Mouse (Mus musculus) limb, embryonic 13.5 days (tissue): ENCODE results near the gene Senp5. TPM values are rescaled to one million over a fixed set of nuclear protein-coding genes. Genes with fewer than 3 reads are reported as not detected.

ENCODE experiments used
- ATAC-seq: fragments of 200-750 bp; cut with Nextera tagmentation; 2 replicates; pipeline ENCODE4 v1.8.0; 2017; ENCODE audit warnings: low read depth, moderate number of reproducible peaks, moderate TSS enrichment; ENCODE audit not compliant: low FRiP score
- H3K27ac ChIP-seq: fragments of 300-500 bp; sonication (generic); 2 replicates; pipeline ENCODE4 v1.5.1; 2015; ENCODE audit warnings: inconsistent platforms, mild to moderate bottlenecking, moderate library complexity
- H3K27me3 ChIP-seq: fragments of 300-500 bp; sonication (generic); 2 replicates; pipeline ENCODE4 v1.6.1; 2015; ENCODE audit warnings: mild to moderate bottlenecking, inconsistent platforms
- H3K36me3 ChIP-seq: fragments of 300-500 bp; sonication (generic); 2 replicates; pipeline ENCODE4 v1.6.1; 2015; ENCODE audit warnings: inconsistent platforms, mild to moderate bottlenecking, moderate library complexity
- H3K4me1 ChIP-seq: fragments of 300-500 bp; sonication (generic); 2 replicates; pipeline ENCODE4 v1.6.1; 2015; ENCODE audit warnings: inconsistent platforms
- H3K4me2 ChIP-seq: fragments of 300-500 bp; sonication (generic); replicated peaks from 2 replicates; pipeline ENCODE4 v1.6.1; 2015; ENCODE audit warnings: inconsistent platforms, mild to moderate bottlenecking, moderate library complexity
- H3K4me3 ChIP-seq: fragments of 300-500 bp; sonication (generic); 2 replicates; pipeline ENCODE4 v1.5.1; 2015; ENCODE audit warnings: moderate library complexity, mild to moderate bottlenecking, inconsistent platforms
- H3K9ac ChIP-seq: fragments of 300-500 bp; sonication (generic); 2 replicates; pipeline ENCODE4 v1.6.1; 2015; ENCODE audit warnings: mild to moderate bottlenecking, inconsistent platforms
- H3K9me3 ChIP-seq: fragments of 300-500 bp; sonication (generic); 2 replicates; pipeline ENCODE4 v1.6.1; 2016; ENCODE audit warnings: inconsistent platforms
- WGBS: fragments of 180-500 bp; shearing (Covaris S2); methylation state at CpG from one replicate; pipeline ENCODE4 v1.1.7; 2015; 5-methylcytosine and 5-hydroxymethylcytosine counted together
- microRNA-seq: library from miRNA; unstranded; fragments of <30 nt; microRNA quantifications from one replicate; pipeline ENCODE4, GENCODE M21; 2016
- polyA plus RNA-seq: library from polyadenylated mRNA; unstranded; fragments of >200 nt; fragmentation: Nextera tagmentation; extraction: Ambion mirVana; gene quantifications from 2 replicates; pipeline ENCODE4 v1.2.1, GENCODE M21; 2015

The Senp5 gene
- polyA plus RNA-seq, 1 experiment from 2014 or later: 18.2 TPM

- H3K4me3 ChIP-seq: 0 out of 2 replicates have a peak overlapping the region, but pooled peaks have one; percentile 10
- WGBS: 4% methylated on average over 14 of the region's 14 CpGs
- H3K9ac ChIP-seq: peak overlapping the region; percentile 50; the same call in 1 of the 2 replicates
- peaks cover 4% of the 10 kb centered on the region for H3K4me1 ChIP-seq
- no peaks in the 10 kb centered on the region for H3K9me3 ChIP-seq
- peak overlapping the region; percentile 52 for H3K4me2 ChIP-seq
- H3K36me3 ChIP-seq: no peaks in the 10 kb centered on the region
- no peak overlapping the region; the same call in 1 of the 2 replicates for H3K27ac ChIP-seq
- H3K27me3 ChIP-seq: no peaks in the 10 kb centered on the region
- ATAC-seq: no peak
Observed at GRCm38 (mm10) chr16:31918248-31918724, 84.8 kb downstream of the Senp5 start.

DNA sequence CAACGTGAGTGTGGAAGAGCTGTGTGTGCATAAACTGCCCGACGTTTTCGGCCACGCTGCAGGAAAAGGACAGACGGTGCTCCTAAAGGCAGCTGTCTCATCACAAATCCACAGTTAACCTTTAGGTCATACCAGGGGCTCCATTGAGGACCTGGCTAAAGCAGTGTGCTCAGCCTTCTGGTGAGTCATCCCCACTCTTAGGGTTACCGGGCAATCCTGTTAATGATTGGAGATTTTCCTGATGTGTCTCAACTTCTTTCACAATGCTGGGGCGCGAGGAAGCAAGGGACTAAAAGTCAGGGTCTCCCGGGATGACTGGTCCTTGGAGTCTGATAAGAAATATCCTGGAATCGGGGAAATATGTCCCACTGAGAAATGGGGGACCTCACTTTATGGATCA lies 85.3 kb downstream of the Senp5 start:
- 77% methylated on average over 11 of the region's 11 CpGs for WGBS
- Histone ChIP-seq H3K4me3 (no peak overlapping the region), H3K27ac (no peak overlapping the region; the same call in 1 of the 2 replicates), H3K9me3 (no peaks in the 10 kb centered on the region), H3K36me3 (no peaks in the 10 kb centered on the region), H3K4me2 (peak overlapping the region; percentile 52), H3K4me1 (peaks cover 4% of the 10 kb centered on the region), H3K9ac (peak overlapping the region; percentile 50; the same call in 1 of the 2 replicates), H3K27me3 (no peaks in the 10 kb centered on the region)
- no peak for ATAC-seq

DNA sequence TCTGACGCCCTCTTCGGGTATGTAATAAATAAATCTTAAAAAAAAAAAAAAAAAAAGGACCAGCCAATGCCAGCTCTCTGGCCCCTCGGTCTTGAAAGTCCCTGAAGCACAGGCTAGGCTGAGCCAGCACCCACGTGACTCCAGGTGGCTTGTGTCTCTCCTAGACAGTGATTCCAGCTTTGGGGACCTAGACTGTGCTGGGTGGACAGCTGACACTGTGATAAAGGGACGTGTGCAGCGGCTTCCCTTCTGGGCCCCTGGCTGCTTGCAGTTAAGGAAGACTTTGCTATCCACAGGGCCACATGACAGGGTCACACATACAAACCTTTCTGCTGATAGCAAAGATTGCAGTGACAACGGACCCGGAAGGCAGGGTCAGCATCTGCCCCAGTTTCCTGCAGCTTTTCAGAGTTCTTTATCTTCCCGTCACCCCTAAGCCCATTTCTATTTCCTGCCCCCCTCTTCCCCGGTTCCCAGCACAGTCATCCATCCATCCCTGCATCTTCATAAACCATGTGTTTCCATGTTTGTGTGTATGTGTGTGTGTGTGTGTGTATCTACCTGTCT lies 92.7 kb downstream of the Senp5 start:
- H3K9ac ChIP-seq: no peak overlapping the region
- no peaks in the 10 kb centered on the region for H3K9me3 ChIP-seq
- H3K27ac ChIP-seq: no peak overlapping the region
- no peaks in the 10 kb centered on the region for H3K36me3 ChIP-seq
- peaks cover 13% of the 10 kb centered on the region for H3K4me1 ChIP-seq
- WGBS: 68% methylated on average over 10 of the region's 10 CpGs
- 0 out of 2 replicates have a peak, but pooled peaks cover 5% of the 10 kb centered on the region for H3K27me3 ChIP-seq
- H3K4me2 ChIP-seq: no peak overlapping the region
- no peak overlapping the region for H3K4me3 ChIP-seq
- ATAC-seq: no peak

Small RNA genes lying within 50 kb of the gene (microRNA-seq; reads per million reads assigned to microRNA genes)
- not detected for gene Gm26269

Other genes with a start within 250 kb of the Senp5 start
- gene Meltf, start 124.5 kb downstream of the Senp5 start, polyA plus RNA-seq: 2.1 and 2.5 TPM in 2 replicates
- gene Pigz, start 69.4 kb downstream of the Senp5 start, polyA plus RNA-seq: 0.50 and 0.79 TPM in 2 replicates
- 84.2 and 86.6 TPM in 2 replicates for gene 0610012G03Rik, start 54.8 kb downstream of the Senp5 start, polyA plus RNA-seq
- 146 TPM in 2 replicates for gene Ncbp2, start 54.8 kb downstream of the Senp5 start, polyA plus RNA-seq
- gene Pak2, start 76.1 kb upstream of the Senp5 start, polyA plus RNA-seq: 30.0 and 32.3 TPM in 2 replicates
- gene Pigx, start 96.5 kb upstream of the Senp5 start, polyA plus RNA-seq: 124 and 126 TPM in 2 replicates
- 30.0 and 33.2 TPM in 2 replicates for gene Cep19, start 96.5 kb upstream of the Senp5 start, polyA plus RNA-seq
- gene Nrros, start 162.3 kb upstream of the Senp5 start, polyA plus RNA-seq: 12.3 and 14.3 TPM in 2 replicates
- 0.36 TPM in 1 of 2 replicates, not detected in the other for gene Bex6, start 176.5 kb upstream of the Senp5 start, polyA plus RNA-seq
- gene Fbxo45, start 243.9 kb upstream of the Senp5 start, polyA plus RNA-seq: 10.5 and 12.3 TPM in 2 replicates
- 17.0 and 18.6 TPM in 2 replicates for gene Wdr53, start 243.9 kb upstream of the Senp5 start, polyA plus RNA-seq